In genomic region chrX:73476621-73477020, GRCm38 (mm10) we compare ENCODE assay signal across 10 mouse cellular contexts. TPM values are rescaled to one million over a fixed set of nuclear protein-coding genes. Genes with fewer than 3 reads are reported as not detected.
DNase-seq lines count a peak whose midpoint lies in the region; ATAC-seq lines count a peak whose summit lies in the region.
"Had no signal": no experiment of that assay in that cellular context is flagged by ENCODE, and none has a peak within 500 bp of the region (broad histone marks: within the 10 kb centered on the region; RNA-seq: fewer than 3 reads in every experiment).

No protein-coding gene starts in this region.

- peaks cover 34% of the 10 kb centered on the region for H3K27me3 ChIP-seq in heart, embryonic 13.5 days (replicated peaks)
- no peaks in the 10 kb centered on the region for H3K27me3 ChIP-seq in stomach, embryonic 14.5 days (ENCODE audit: control insufficient read depth, insufficient read depth, low read length)

- H3K4me3 ChIP-seq in heart, embryonic 13.5 days = no peak overlapping the region
- no peak overlapping the region for H3K4me3 ChIP-seq in stomach, embryonic 14.5 days (ENCODE audit: low read depth, low read length)

- DNase-seq in adrenal gland, adult 8-10 months = peak; percentile 30
- no peak for DNase-seq in adrenal gland, adult 18-20 months (ENCODE audit: low spot score in 2 of 2)
- DNase-seq in kidney, postnatal 36 days = peak; percentile 70 to 76
- DNase-seq in right cerebral cortex, postnatal 25 days = no peak
- no peak for DNase-seq in cerebellum, adult 9-11 months
- DNase-seq: layer of hippocampus, adult 9-11 months had no signal

- no peak overlapping the region for H3K4me2 ChIP-seq in heart, embryonic 13.5 days
- H3K4me2 ChIP-seq in stomach, embryonic 14.5 days (replicated peaks; ENCODE audit: low read depth, low read length) = no peak overlapping the region

- peak; percentile 61; the same call in 1 of the 2 replicates for ATAC-seq in heart, embryonic 13.5 days (ENCODE audit: extremely low read depth, insufficient number of reproducible peaks, low FRiP score, low TSS enrichment)
- peak; percentile 73 for ATAC-seq in stomach, embryonic 14.5 days (ENCODE audit: insufficient number of reproducible peaks, insufficient read depth, low FRiP score, low read depth)
- ATAC-seq in erythroid progenitor cell, adult 5-6 weeks (replicated peaks; ENCODE audit: low FRiP score, poor library complexity, severe bottlenecking) = no peak

- WGBS in heart, embryonic 13.5 days = 56% methylated on average over 2 of the region's 2 CpGs
- 50% methylated on average over 2 of the region's 2 CpGs for WGBS in stomach, embryonic 14.5 days

- H3K27ac ChIP-seq in heart, embryonic 13.5 days (replicated peaks) = peak overlapping the region; percentile 82
- peak overlapping the region; percentile 61; the same call in 1 of the 2 replicates for H3K27ac ChIP-seq in stomach, embryonic 14.5 days (ENCODE audit: low read length)

- H3K9me3 ChIP-seq in heart, embryonic 13.5 days = no peaks in the 10 kb centered on the region
- no peaks in the 10 kb centered on the region for H3K9me3 ChIP-seq in stomach, embryonic 14.5 days (ENCODE audit: control insufficient read depth, low read depth, low read length)

- H3K4me1 ChIP-seq in heart, embryonic 13.5 days = peaks cover 27% of the 10 kb centered on the region
- 0 out of 2 replicates have a peak, but pooled peaks cover 3% of the 10 kb centered on the region for H3K4me1 ChIP-seq in stomach, embryonic 14.5 days (ENCODE audit: control insufficient read depth, insufficient read depth, low read length)

- H3K9ac ChIP-seq in heart, embryonic 13.5 days = no peak overlapping the region
- H3K9ac ChIP-seq in stomach, embryonic 14.5 days (replicated peaks; ENCODE audit: low read depth, low read length) = no peak overlapping the region

- H3K36me3 ChIP-seq in heart, embryonic 13.5 days = no peaks in the 10 kb centered on the region
- H3K36me3 ChIP-seq in stomach, embryonic 14.5 days (ENCODE audit: control insufficient read depth, insufficient read depth, low read length) = no peaks in the 10 kb centered on the region

RNA-seq across cellular contexts. Expression of gene Bgn, which starts 6.8 kb away (rescaled TPM):
- total RNA-seq in adrenal gland, adult 8-10 months (2022) = 100 to 1,000 TPM; 251 to 364 (median 310) TPM
- total RNA-seq in adrenal gland, adult 18-20 months (2021) = 100 to 1,000 TPM; 221 to 292 TPM
- 76.0 and 87.0 TPM in 2 replicates for polyA plus RNA-seq in heart, embryonic 13.5 days (2015; fragmentation: Nextera tagmentation; extraction: Ambion mirVana)
- polyA plus RNA-seq in stomach, embryonic 14.5 days (2014; fragmentation: Nextera tagmentation; extraction: Ambion mirVana) = 95.7 and 104 TPM in 2 replicates
- total RNA-seq in erythroid progenitor cell, adult 5-6 weeks (2015; ENCODE audit: low replicate concordance) = 11.2 and 28.9 TPM in 2 replicates
- 1.0 and 1.8 TPM in 2 replicates for total RNA-seq in erythroid progenitor cell, adult 5-6 weeks (2017; ENCODE audit: low replicate concordance)

RNA-seq across cellular contexts. Expression of gene Haus7, which starts 17.8 kb away (rescaled TPM):
- total RNA-seq in adrenal gland, adult 8-10 months (2022) = 10 to 100 TPM; 19.0 to 57.4 (median 39.0) TPM
- total RNA-seq in adrenal gland, adult 18-20 months (2021) = 10 to 100 TPM; 20.7 to 27.4 TPM
- polyA plus RNA-seq in heart, embryonic 13.5 days (2015; fragmentation: Nextera tagmentation; extraction: Ambion mirVana) = 52.1 and 61.7 TPM in 2 replicates
- 50.1 and 57.5 TPM in 2 replicates for polyA plus RNA-seq in stomach, embryonic 14.5 days (2014; fragmentation: Nextera tagmentation; extraction: Ambion mirVana)
- 9.2 and 13.0 TPM in 2 replicates for total RNA-seq in erythroid progenitor cell, adult 5-6 weeks (2015; ENCODE audit: low replicate concordance)
- 8.0 and 14.1 TPM in 2 replicates for total RNA-seq in erythroid progenitor cell, adult 5-6 weeks (2017; ENCODE audit: low replicate concordance)

RNA-seq across cellular contexts. Expression of gene Atp2b3, which starts 26.3 kb away (rescaled TPM):
- 100 to 1,000 TPM in 1 of 4 experiments, 10 to 100 TPM in 3; 68.5 to 100 (median 79.5) TPM for total RNA-seq in adrenal gland, adult 8-10 months (2022)
- total RNA-seq in adrenal gland, adult 18-20 months (2021) = 10 to 100 TPM; 42.1 to 52.8 TPM
- 0.32 and 0.56 TPM in 2 replicates for polyA plus RNA-seq in heart, embryonic 13.5 days (2015; fragmentation: Nextera tagmentation; extraction: Ambion mirVana)
- 0.36 and 0.38 TPM in 2 replicates for polyA plus RNA-seq in stomach, embryonic 14.5 days (2014; fragmentation: Nextera tagmentation; extraction: Ambion mirVana)
- total RNA-seq in erythroid progenitor cell, adult 5-6 weeks (2015; ENCODE audit: low replicate concordance) = not detected in 2 replicates
- total RNA-seq in erythroid progenitor cell, adult 5-6 weeks (2017; ENCODE audit: low replicate concordance) = not detected in 2 replicates
- polyA plus RNA-seq: C2C12 had no signal

RNA-seq across cellular contexts. Expression of gene Trex2, which starts 41.5 kb away (rescaled TPM):
- under 1 TPM in 1 of 4 experiments, not detected in 3; 0.34 TPM for total RNA-seq in adrenal gland, adult 8-10 months (2022)
- not detected for total RNA-seq in adrenal gland, adult 18-20 months (2021)
- polyA plus RNA-seq in heart, embryonic 13.5 days (2015; fragmentation: Nextera tagmentation; extraction: Ambion mirVana) = not detected in 2 replicates
- 0.25 TPM in 1 of 2 replicates, not detected in the other for polyA plus RNA-seq in stomach, embryonic 14.5 days (2014; fragmentation: Nextera tagmentation; extraction: Ambion mirVana)
- not detected in 2 replicates for total RNA-seq in erythroid progenitor cell, adult 5-6 weeks (2015; ENCODE audit: low replicate concordance)
- not detected in 2 replicates for total RNA-seq in erythroid progenitor cell, adult 5-6 weeks (2017; ENCODE audit: low replicate concordance)
- polyA plus RNA-seq: C2C12 had no signal

Comparison
In these comparisons a context has a peak if more than half of its experiments do, and no peak if none do; other contexts are left out.
1. DNase-seq: peak in adrenal gland, adult 8-10 months (single experiment) and kidney, postnatal 36 days (2 of 2); none in adrenal gland, adult 18-20 months (0 of 2), right cerebral cortex, postnatal 25 days (single experiment) and cerebellum, adult 9-11 months (single experiment).
2. RNA of gene Bgn, which starts 6.8 kb away (total RNA-seq): 251 to 364 TPM in adrenal gland, adult 8-10 months and 221 to 292 TPM in adrenal gland, adult 18-20 months; 1.0 to 28.9 TPM in erythroid progenitor cell, adult 5-6 weeks; every median in the first group is over 4 times any median in the second.
3. RNA of gene Atp2b3, which starts 26.3 kb away (total RNA-seq): 68.5 to 100 TPM in adrenal gland, adult 8-10 months and 42.1 to 52.8 TPM in adrenal gland, adult 18-20 months; not detected in erythroid progenitor cell, adult 5-6 weeks; every median in the first group is over 10 times any median in the second.